Mouse (Mus musculus) lung, adult 10 weeks (tissue): Measurements from ENCODE around the gene Abraxas2. TPM values are rescaled to one million over a fixed set of nuclear protein-coding genes. Genes with fewer than 3 reads are reported as not detected.

Experiments
- polyA plus RNA-seq: library from polyadenylated mRNA; stranded (reverse); fragments of 350-450 nt; fragmentation: Illumina TruSeq; extraction: RNeasy Lipid Tissue Mini Kit (QIAGEN cat#74804); gene quantifications from one replicate; pipeline ENCODE4 v1.2.3, GENCODE M21; 2014; ENCODE audit warnings: low read depth, low replicate concordance; ENCODE audit not compliant: insufficient read depth

Gene Abraxas2
- polyA plus RNA-seq = 14.9 TPM

GRCm38 (mm10) chr7:132859042-132859958, at the start of gene Abraxas2:
Gene Abraxas2, plus strand, starts transcription at chr7:132859225.

GRCm38 (mm10) chr7:132813416-132814088, 45.5 kb upstream of the Abraxas2 start, which contains the start of gene Fam53b:
Gene Fam53b, minus strand, starts transcription at chr7:132813886.

GRCm38 (mm10) chr7:132852173-132852844, 6.7 kb upstream of the Abraxas2 start, which contains the start of gene Eef1akmt2:
Gene Eef1akmt2, minus strand, starts transcription at chr7:132852673.

GRCm38 (mm10) chr7:132930850-132931559, 72.0 kb downstream of the Abraxas2 start, which contains the start of gene Zranb1:
Gene Zranb1, plus strand, starts transcription at chr7:132931142.

Other genes starting within 250 kb of the Abraxas2 start
- gene Lhpp, start 248.6 kb upstream of the Abraxas2 start, polyA plus RNA-seq = 9.2 TPM
- 17.5 TPM for gene Fam53b, start 45.3 kb upstream of the Abraxas2 start, polyA plus RNA-seq
- 23.7 TPM for gene Eef1akmt2, start 6.6 kb upstream of the Abraxas2 start, polyA plus RNA-seq
- gene Zranb1, start 71.9 kb downstream of the Abraxas2 start, polyA plus RNA-seq = 13.8 TPM